Mouse (Mus musculus): ENCODE data around the gene Mrpl16. TPM values are rescaled to one million over a fixed set of nuclear protein-coding genes. Genes with fewer than 3 reads are reported as not detected.

Gene Mrpl16
- polyA plus RNA-seq, 1 experiment from 2014 or later, result 56.0 TPM

- WGBS, result 84% methylated on average over 5 of the region's 5 CpGs
- Histone ChIP-seq H3K36me3 (ENCODE audit: control insufficient read depth, insufficient read depth, low read length) (no peaks in the 10 kb centered on the region), H3K27ac (replicated peaks; ENCODE audit: low read depth, low read length) (no peak overlapping the region), H3K4me2 (ENCODE audit: low read length) (no peak overlapping the region), H3K27me3 (ENCODE audit: control insufficient read depth, insufficient read depth, low read length) (no peaks in the 10 kb centered on the region), H3K9me3 (ENCODE audit: control insufficient read depth, low read length) (no peaks in the 10 kb centered on the region), H3K9ac (replicated peaks; ENCODE audit: low read length) (no peak overlapping the region), H3K4me1 (ENCODE audit: control insufficient read depth, insufficient read depth, low read length) (peaks cover 25% of the 10 kb centered on the region), H3K4me3 (replicated peaks; ENCODE audit: low read depth, low read length) (no peak overlapping the region)
- DNase-seq, result no peak
- ATAC-seq (ENCODE audit: low FRiP score, low TSS enrichment), result no peak
Observed at GRCm38 (mm10) chr19:11810003-11810758, 40.0 kb downstream of the Mrpl16 start.

DNA sequence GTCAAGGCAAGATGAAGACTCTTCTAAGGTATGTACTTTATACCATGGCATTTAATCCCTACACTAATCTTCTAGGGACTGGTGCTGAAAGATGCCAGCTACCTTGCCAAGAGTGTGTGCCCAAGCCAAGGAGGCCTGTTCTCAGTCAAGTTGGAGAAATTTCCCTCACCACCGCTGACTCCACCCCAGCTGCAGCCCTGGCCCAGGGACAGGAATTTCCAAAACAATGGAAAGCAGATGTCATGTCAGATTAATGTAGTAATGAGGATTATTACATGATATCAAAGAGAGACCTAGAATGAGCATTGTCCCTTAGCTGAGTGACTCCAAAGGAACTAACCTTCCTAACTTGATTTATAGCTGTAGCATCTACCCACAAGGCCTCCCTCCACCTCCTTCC, 40.7 kb downstream of the Mrpl16 start:
- Histone ChIP-seq H3K9ac (replicated peaks; ENCODE audit: low read length) (no peak overlapping the region), H3K27me3 (ENCODE audit: control insufficient read depth, insufficient read depth, low read length) (no peaks in the 10 kb centered on the region), H3K4me1 (ENCODE audit: control insufficient read depth, insufficient read depth, low read length) (peaks cover 25% of the 10 kb centered on the region), H3K4me2 (ENCODE audit: low read length) (no peak overlapping the region), H3K36me3 (ENCODE audit: control insufficient read depth, insufficient read depth, low read length) (no peaks in the 10 kb centered on the region), H3K4me3 (replicated peaks; ENCODE audit: low read depth, low read length) (no peak overlapping the region), H3K9me3 (ENCODE audit: control insufficient read depth, low read length) (no peaks in the 10 kb centered on the region), H3K27ac (replicated peaks; ENCODE audit: low read depth, low read length) (peak overlapping the region; percentile 28; the same call in 1 of the 2 replicates)
- DNase-seq (no peak), ATAC-seq (ENCODE audit: low FRiP score, low TSS enrichment) (no peak)
- 47% methylated on average over 1 of the region's 1 CpGs for WGBS

- H3K9me3 ChIP-seq (ENCODE audit: control insufficient read depth, low read length), result no peaks in the 10 kb centered on the region
- H3K4me2 ChIP-seq (ENCODE audit: low read length), result peak overlapping the region; percentile 29
- WGBS, result 11% methylated on average over 5 of the region's 5 CpGs
- no peak overlapping the region for H3K9ac ChIP-seq (replicated peaks; ENCODE audit: low read length)
- ATAC-seq (ENCODE audit: low FRiP score, low TSS enrichment) (peak; percentile 92), DNase-seq (peak; percentile 88)
- H3K27me3 ChIP-seq (ENCODE audit: control insufficient read depth, insufficient read depth, low read length), result no peaks in the 10 kb centered on the region; the same call in 1 of the 2 replicates
- peak overlapping the region; percentile 74 for H3K27ac ChIP-seq (replicated peaks; ENCODE audit: low read depth, low read length)
- peaks cover 25% of the 10 kb centered on the region for H3K4me1 ChIP-seq (ENCODE audit: control insufficient read depth, insufficient read depth, low read length)
- H3K4me3 ChIP-seq (replicated peaks; ENCODE audit: low read depth, low read length), result no peak overlapping the region
- no peaks in the 10 kb centered on the region for H3K36me3 ChIP-seq (ENCODE audit: control insufficient read depth, insufficient read depth, low read length)
Observed at GRCm38 (mm10) chr19:11811688-11812365, 41.6 kb downstream of the Mrpl16 start.

GRCm38 (mm10) chr19:11813136-11813535, 42.9 kb downstream of the Mrpl16 start:
- Histone ChIP-seq H3K27me3 (ENCODE audit: control insufficient read depth, insufficient read depth, low read length) (no peaks in the 10 kb centered on the region; the same call in 1 of the 2 replicates), H3K4me3 (replicated peaks; ENCODE audit: low read depth, low read length) (no peak overlapping the region), H3K9ac (replicated peaks; ENCODE audit: low read length) (no peak overlapping the region), H3K27ac (replicated peaks; ENCODE audit: low read depth, low read length) (peak overlapping the region; percentile 60), H3K9me3 (ENCODE audit: control insufficient read depth, low read length) (no peaks in the 10 kb centered on the region), H3K36me3 (ENCODE audit: control insufficient read depth, insufficient read depth, low read length) (no peaks in the 10 kb centered on the region), H3K4me1 (ENCODE audit: control insufficient read depth, insufficient read depth, low read length) (peaks cover 25% of the 10 kb centered on the region), H3K4me2 (ENCODE audit: low read length) (no peak overlapping the region)
- ATAC-seq (ENCODE audit: low FRiP score, low TSS enrichment) (no peak), DNase-seq (no peak)
- 41% methylated on average over 4 of the region's 4 CpGs for WGBS

GRCm38 (mm10) chr19:11813649-11814048, 43.5 kb downstream of the Mrpl16 start:
- Histone ChIP-seq H3K9me3 (ENCODE audit: control insufficient read depth, low read length) (no peaks in the 10 kb centered on the region), H3K4me1 (ENCODE audit: control insufficient read depth, insufficient read depth, low read length) (peaks cover 25% of the 10 kb centered on the region), H3K27ac (replicated peaks; ENCODE audit: low read depth, low read length) (peak overlapping the region; percentile 60), H3K36me3 (ENCODE audit: control insufficient read depth, insufficient read depth, low read length) (no peaks in the 10 kb centered on the region), H3K27me3 (ENCODE audit: control insufficient read depth, insufficient read depth, low read length) (no peaks in the 10 kb centered on the region; the same call in 1 of the 2 replicates), H3K4me3 (replicated peaks; ENCODE audit: low read depth, low read length) (no peak overlapping the region), H3K4me2 (ENCODE audit: low read length) (peak overlapping the region; percentile 21; the same call in 1 of the 2 replicates), H3K9ac (replicated peaks; ENCODE audit: low read length) (no peak overlapping the region; the same call in 1 of the 2 replicates)
- ATAC-seq (ENCODE audit: low FRiP score, low TSS enrichment) (no peak), DNase-seq (peak; percentile 66)
- 4% methylated on average over 8 of the region's 8 CpGs for WGBS

- H3K36me3 ChIP-seq (ENCODE audit: control insufficient read depth, insufficient read depth, low read length), result no peaks in the 10 kb centered on the region
- DNase-seq (no peak), ATAC-seq (ENCODE audit: low FRiP score, low TSS enrichment) (no peak)
- no peak overlapping the region for H3K9ac ChIP-seq (replicated peaks; ENCODE audit: low read length)
- H3K27me3 ChIP-seq (ENCODE audit: control insufficient read depth, insufficient read depth, low read length), result no peaks in the 10 kb centered on the region; the same call in 1 of the 2 replicates
- 84% methylated on average over 6 of the region's 6 CpGs for WGBS
- no peak overlapping the region for H3K4me2 ChIP-seq (ENCODE audit: low read length)
- peaks cover 29% of the 10 kb centered on the region for H3K4me1 ChIP-seq (ENCODE audit: control insufficient read depth, insufficient read depth, low read length)
- no peak overlapping the region for H3K27ac ChIP-seq (replicated peaks; ENCODE audit: low read depth, low read length)
- H3K4me3 ChIP-seq (replicated peaks; ENCODE audit: low read depth, low read length), result no peak overlapping the region
- H3K9me3 ChIP-seq (ENCODE audit: control insufficient read depth, low read length), result no peaks in the 10 kb centered on the region
Observed at GRCm38 (mm10) chr19:11814742-11815333, 44.6 kb downstream of the Mrpl16 start.

- Histone ChIP-seq H3K9ac (replicated peaks; ENCODE audit: low read length) (no peak overlapping the region), H3K27me3 (ENCODE audit: control insufficient read depth, insufficient read depth, low read length) (peaks cover 4% of the 10 kb centered on the region; the same call in 1 of the 2 replicates), H3K4me1 (ENCODE audit: control insufficient read depth, insufficient read depth, low read length) (peaks cover 24% of the 10 kb centered on the region), H3K36me3 (ENCODE audit: control insufficient read depth, insufficient read depth, low read length) (no peaks in the 10 kb centered on the region), H3K9me3 (ENCODE audit: control insufficient read depth, low read length) (no peaks in the 10 kb centered on the region), H3K4me2 (ENCODE audit: low read length) (no peak overlapping the region; the same call in 1 of the 2 replicates), H3K27ac (replicated peaks; ENCODE audit: low read depth, low read length) (no peak overlapping the region), H3K4me3 (replicated peaks; ENCODE audit: low read depth, low read length) (no peak overlapping the region)
- DNase-seq (no peak), ATAC-seq (ENCODE audit: low FRiP score, low TSS enrichment) (no peak)
- whole genome bisulfite sequencing, result 48% methylated on average over 6 of the region's 6 CpGs
Observed at GRCm38 (mm10) chr19:11816706-11817105, 46.5 kb downstream of the Mrpl16 start.

DNA sequence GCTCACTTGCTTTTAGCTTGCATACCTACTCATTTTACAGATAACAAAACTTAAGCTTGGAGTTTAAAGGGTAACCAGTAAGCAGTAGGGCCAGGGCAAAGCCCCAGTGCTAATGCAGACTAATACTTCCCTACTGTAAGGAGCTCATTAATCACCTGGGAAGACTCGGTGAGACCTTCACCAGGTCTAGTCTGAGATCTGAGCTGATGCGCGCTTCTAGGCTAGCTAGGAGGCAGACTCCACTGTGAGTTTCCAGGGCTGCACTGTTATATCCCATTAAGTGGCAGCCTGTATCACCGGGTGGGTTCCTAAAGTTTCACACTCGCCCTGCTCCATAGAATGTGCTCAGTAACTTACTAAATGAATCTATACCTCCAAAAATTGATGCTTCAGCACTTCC, 47.4 kb downstream of the Mrpl16 start:
- Histone ChIP-seq H3K36me3 (ENCODE audit: control insufficient read depth, insufficient read depth, low read length) (no peaks in the 10 kb centered on the region), H3K9me3 (ENCODE audit: control insufficient read depth, low read length) (no peaks in the 10 kb centered on the region), H3K27ac (replicated peaks; ENCODE audit: low read depth, low read length) (no peak overlapping the region), H3K9ac (replicated peaks; ENCODE audit: low read length) (no peak overlapping the region), H3K4me3 (replicated peaks; ENCODE audit: low read depth, low read length) (peak overlapping the region; percentile 79), H3K27me3 (ENCODE audit: control insufficient read depth, insufficient read depth, low read length) (peaks cover 4% of the 10 kb centered on the region; the same call in 1 of the 2 replicates), H3K4me2 (ENCODE audit: low read length) (peak overlapping the region; percentile 84), H3K4me1 (ENCODE audit: control insufficient read depth, insufficient read depth, low read length) (peaks cover 17% of the 10 kb centered on the region)
- 11% methylated on average over 5 of the region's 5 CpGs for WGBS
- ATAC-seq (ENCODE audit: low FRiP score, low TSS enrichment), result no peak
- peak; percentile 35 for DNase-seq

All from midbrain, embryonic 14.5 days (tissue).